Mouse (Mus musculus) mouse trophoblast stem cell (cell line): ENCODE measurements around the gene Ajuba.

Experiments
- in situ Hi-C, 2 experiments: fragments of 300-500 bp; cut with MseI, MboI; formaldehyde crosslinking; loops; 2 replicates in 1 of 2; 3 replicates in 1 of 2; pipeline ENCODE4 v1.15.1; 2025

Ajuba gene

DNA sequence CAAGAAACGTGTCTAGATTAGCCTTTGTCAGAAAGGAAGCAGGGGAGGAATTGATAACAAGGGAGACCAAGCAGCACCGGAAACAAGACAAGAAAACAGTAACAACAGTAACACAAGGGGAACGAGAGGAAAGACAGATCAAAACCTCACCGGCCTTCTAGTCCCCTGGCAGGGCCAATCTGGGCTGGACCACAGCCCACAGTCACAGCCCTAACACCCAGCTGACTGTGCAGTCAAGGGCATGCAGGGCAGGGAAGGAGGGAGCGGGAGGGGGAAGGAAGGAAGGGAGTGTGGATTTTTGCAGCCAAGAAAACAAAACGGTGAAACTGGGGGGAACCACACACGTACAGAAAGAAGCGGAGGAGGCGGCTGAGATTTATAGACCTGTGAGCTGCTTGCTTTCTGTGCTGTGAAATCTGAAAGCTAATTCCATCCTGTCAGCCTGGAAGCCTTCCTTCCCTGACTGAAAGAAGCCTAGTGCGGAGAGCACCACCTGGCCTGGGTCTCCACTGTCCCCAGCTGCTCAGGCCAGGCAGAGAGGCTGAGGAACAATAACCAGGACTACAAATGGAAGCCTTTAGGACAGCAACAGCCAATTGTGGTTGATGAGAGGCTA is 15.1 kb upstream of the Ajuba start:
- in situ Hi-C loops = no loop called here

GRCm38 (mm10) chr14:54591056-54591455 is 13.7 kb upstream of the Ajuba start:
- in situ Hi-C loops = no loop called here

DNA sequence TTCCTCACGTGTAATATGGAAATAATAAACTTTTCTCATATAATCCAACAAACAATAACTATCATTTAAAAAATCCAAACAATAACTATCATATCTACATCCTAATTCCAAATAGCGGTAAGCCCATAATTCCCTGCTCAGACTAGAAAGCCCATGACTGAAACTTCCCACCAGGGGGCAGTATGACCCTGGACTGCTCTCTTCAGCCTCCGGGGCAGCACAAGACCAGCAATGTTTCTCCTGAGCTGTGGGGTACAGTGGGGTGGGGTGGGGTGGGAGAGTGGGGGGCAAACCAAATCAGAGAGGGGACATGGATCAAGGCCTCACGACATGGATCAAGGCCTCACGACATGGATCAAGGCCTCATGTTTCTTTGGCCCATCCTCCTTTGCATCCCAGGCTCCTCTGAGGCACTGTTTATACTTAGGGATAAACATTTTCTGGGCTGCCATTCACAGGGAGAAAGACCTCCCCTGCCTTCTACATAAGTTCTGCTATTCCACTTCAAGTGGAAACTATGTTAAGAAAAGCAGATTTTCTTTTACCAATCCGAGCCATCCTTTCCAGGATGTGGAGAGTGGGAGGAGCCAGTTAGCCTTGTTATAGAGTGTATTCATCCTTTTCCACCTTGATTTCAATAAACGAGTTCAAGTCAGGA is 6.5 kb upstream of the Ajuba start:
- in situ Hi-C loops = no loop called here

DNA sequence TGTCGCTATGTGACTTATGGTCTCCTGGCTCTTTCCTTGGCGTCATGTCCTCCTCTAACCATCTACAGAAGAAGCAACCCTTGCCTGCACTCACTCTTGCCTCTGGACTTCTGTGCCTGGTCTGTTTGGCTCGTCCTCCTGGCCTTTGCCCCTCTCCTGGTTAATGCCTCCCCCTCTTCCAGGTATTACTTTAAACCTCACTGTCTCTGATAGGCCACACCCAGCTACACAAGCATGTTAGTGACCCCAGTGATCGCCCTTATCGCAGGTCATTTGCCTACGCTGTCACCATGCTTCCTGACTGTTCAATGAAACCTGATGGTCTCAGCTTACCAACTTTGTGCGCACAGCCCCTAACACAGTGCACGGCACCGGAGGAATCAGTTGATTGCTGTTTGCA is 5.2 kb upstream of the Ajuba start:
- in situ Hi-C loops = no loop called here

GRCm38 (mm10) chr14:54579638-54580037 is 2.3 kb upstream of the Ajuba start:
- in situ Hi-C loops = no loop called here

DNA sequence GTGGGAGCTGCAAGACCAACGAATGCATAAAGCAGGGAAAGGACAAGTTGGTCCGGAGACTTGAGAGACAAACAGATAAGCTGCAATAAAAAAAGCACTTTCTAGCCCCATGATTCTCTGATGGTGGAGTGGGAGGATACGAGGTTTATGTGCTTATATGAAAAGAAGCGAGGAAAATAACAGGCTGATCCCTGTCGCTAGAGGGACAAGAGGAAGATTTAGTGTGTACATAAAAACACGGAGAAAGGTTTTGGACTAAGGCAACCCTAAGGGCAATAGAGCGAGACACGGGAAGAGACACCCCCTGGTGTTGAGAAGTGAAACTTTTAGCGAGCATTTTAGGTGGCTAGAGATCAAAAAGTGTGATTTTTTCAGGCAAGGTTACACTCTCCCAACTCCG is 705 bp upstream of the Ajuba start:
- in situ Hi-C loops = no loop called here

- in situ Hi-C loops = no loop called here
These were observed 893 bp downstream of the Ajuba start for GRCm38 (mm10) chr14:54576241-54577088.

DNA sequence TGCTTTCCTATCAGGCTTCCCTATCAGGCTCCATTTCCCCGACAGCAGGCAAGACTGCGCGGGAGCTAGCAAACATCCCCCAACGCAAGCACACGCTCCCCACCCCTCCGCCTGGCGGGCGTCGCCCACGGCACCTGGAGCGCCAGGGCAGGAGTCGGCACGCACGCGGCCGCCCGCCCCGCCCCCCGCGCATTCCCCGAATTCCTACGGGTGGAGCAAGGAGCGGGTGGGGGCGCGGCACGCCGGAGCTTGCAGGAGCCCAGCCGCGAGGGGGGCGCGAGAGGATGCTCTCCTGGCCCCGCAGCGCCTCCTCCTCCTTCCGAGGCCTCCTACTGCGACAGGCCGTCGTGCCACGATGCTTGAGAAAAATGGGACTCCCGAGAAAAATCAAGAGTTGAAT is 1.7 kb downstream of the Ajuba start:
- in situ Hi-C loops = no loop called here

DNA sequence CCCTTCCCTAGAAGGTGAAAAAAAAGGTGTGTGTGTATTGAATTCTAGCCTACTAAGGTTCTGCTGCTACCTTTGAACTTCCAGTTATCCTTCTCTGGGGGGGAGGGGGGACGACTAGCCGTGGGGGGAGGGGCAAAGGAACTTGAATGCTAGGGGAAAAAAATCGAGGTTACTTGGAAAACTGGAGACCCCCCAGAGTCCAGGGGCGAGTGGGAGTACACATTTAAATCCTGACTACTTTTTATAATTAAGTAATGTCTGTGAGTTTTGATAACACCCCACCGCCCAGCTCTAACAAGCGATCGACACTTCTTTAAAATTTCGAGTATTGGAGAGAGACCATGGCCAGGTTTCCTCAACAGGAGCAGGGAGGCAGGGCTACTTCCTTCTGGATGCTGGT is 2.3 kb downstream of the Ajuba start:
- in situ Hi-C loops = no loop called here

DNA sequence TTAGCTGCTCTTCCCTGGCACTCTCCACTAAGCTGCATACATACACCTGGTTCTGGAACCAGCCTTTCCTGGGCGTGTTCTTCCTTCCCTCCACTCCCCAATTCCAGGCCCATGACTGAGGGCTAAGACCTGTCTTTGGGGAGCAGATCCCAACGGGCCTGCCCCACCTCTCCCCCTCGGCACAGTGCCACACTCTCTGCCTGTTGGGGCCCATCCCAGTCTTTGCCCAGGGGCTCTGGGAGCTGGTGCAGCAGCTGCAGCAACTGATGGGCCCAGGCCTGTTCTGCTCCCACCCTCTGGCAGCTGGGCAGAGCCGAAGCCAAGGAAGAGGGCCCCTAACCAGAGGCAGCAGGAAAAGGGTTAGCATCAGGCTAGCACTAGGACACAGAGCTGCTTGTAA is 3.1 kb downstream of the Ajuba start:
- in situ Hi-C loops = no loop called here

GRCm38 (mm10) chr14:54572790-54573736 is 4.3 kb downstream of the Ajuba start:
- in situ Hi-C loops = no loop called here

GRCm38 (mm10) chr14:54572122-54572521 is 5.2 kb downstream of the Ajuba start:
- in situ Hi-C loops = no loop called here

DNA sequence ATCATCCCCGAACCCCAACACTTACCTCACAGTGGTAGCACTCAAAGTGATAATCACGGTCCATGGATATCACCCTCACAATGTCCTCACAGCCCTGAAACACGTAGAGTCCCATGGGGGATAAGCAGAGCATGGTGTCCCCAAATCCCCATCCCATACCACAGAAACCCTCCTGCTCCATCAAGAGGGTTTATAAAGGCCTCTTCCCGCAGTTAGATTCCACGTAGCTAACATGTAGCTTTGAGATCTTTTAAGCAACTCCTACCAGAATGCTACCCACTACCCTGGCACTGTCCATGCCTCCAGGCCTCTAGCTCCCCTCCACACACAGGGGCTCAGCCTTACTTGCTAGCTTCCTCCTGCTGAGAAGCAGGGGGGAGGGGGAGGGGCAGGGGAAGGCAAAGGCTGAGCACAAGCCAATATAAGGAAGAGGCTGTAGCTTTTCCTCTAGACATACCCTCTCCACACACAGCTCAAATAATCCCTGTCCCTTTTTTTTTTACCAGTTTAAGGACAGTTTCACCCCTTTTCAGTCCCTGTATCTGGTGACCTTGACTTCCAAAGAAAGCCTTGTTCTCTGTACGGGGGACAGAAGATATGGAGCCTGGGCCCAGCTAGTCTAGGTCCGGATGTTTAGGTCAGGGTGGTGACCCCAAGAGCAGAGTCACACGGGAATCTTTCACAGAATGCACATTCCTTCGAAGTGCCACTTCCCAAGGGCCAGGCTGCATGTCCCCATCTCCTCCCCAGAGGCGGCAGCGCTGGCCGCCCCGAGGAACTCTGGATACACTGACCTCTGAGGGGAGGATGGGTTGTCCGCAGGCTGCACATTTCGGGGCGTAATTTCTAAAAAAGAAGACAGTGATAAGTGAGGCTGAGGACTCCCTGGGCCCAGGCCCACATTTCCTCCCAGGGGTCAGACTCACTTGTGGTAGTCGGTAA is 7.6 kb downstream of the Ajuba start:
- in situ Hi-C loops = no loop called here

- in situ Hi-C loops = no loop called here
These were observed 8.5 kb downstream of the Ajuba start for GRCm38 (mm10) chr14:54568694-54569414.

DNA sequence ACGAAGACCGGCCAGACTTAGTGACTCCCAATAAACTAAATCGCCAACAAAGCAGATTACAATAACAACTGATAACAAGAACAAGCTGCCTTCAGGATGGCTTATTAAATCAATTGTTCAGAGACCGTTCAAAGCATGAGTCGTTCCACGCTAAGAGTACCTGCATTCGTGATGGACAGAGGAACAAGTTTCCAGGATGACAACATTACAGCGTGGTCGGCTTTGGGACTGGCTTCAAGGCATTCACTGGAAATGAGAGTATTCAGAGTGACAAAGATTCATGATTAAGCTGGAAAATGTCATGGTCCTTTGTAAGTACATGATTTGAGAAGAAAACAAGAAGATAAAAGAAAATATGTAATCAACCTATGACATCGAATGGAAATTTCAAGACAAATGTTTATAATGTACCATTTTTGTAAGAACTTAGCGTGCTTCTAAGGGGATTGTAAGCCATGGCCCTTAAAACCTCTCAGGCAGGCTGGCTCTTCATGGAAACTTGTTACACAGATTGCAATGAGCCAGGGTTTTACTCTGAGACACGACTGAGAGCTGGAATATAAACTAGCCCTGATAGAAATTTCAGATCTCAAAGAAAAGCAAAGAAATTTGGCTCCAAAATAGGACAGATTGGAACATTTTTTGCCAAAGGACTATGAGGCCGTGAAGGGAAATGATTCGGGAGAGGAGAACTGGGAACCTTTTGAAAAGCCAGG is 16.7 kb downstream of the Ajuba start:
- in situ Hi-C loops = no loop called here

- in situ Hi-C loops = no loop called here
These were observed 20.0 kb downstream of the Ajuba start for GRCm38 (mm10) chr14:54557330-54557729.

DNA sequence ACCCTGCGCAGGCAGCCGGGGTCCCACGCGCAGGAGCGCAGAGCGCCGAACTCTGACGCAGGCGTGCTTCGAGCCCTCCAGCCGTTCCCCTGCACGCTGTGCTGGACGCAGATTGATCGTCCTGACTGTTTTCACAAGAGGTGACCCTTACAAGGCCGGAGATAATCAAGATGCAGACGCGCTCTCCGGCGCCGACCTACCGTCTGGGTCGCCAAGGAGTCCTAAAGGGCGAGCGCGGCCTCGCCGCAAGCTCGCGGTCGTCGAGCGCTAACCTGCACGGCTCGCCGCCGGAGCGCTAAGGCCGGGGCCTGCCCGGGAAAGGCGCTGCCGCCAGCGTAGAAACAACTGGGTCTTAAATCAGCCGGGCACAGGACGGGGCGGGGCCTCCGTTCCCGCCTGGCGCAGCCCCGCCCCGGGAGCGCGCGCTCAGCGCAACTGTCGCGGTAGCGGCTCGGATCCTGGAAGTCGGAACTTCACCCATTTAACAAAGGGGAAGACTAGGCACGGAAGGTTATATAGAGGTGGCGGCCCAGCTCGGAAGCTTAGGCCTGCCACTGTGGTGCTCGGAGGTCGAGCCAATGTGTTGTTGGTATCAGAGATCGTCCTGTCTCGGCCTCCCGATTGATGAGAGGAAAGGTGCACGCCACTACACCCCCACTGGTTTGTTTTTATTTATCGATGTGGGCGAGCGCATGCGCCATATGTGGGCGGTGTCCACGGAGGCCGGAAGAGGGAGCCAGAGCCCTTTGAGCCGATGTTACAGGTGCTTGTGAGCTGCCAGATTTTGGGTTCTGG is 23.2 kb downstream of the Ajuba start, which contains the start of gene Haus4:
Gene Haus4 (minus strand): TSS at position 642 of the 795 bp plus-strand sequence.
- in situ Hi-C loops = no loop called here

- in situ Hi-C loops = no loop called here
These were observed 23.8 kb downstream of the Ajuba start for GRCm38 (mm10) chr14:54553454-54553974.
